Mouse (Mus musculus) midbrain, embryonic 13.5 days (tissue): ENCODE results near the gene Map4k5. TPM values are rescaled to one million over a fixed set of nuclear protein-coding genes. Genes with fewer than 3 reads are reported as not detected.

Experiments
- ATAC-seq: fragments of 200-750 bp; cut with Nextera tagmentation; 2 replicates; pipeline ENCODE4 v1.8.0; 2017; ENCODE audit warnings: mild to moderate bottlenecking, moderate TSS enrichment, moderate library complexity
- H3K27ac ChIP-seq: fragments of 300-500 bp; sonication (generic); 2 replicates; pipeline ENCODE4 v1.5.1; 2015; ENCODE audit warnings: inconsistent platforms, mild to moderate bottlenecking, moderate library complexity
- H3K27me3 ChIP-seq: fragments of 300-500 bp; sonication (generic); 2 replicates; pipeline ENCODE4 v1.6.1; 2015; ENCODE audit warnings: mild to moderate bottlenecking, inconsistent platforms
- H3K36me3 ChIP-seq: fragments of 300-500 bp; sonication (generic); 2 replicates; pipeline ENCODE4 v1.6.1; 2015; ENCODE audit warnings: mild to moderate bottlenecking, inconsistent platforms
- H3K4me1 ChIP-seq: fragments of 300-500 bp; sonication (generic); replicated peaks from 2 replicates; pipeline ENCODE4 v1.6.1; 2015; ENCODE audit warnings: inconsistent platforms
- H3K4me2 ChIP-seq: fragments of 300-500 bp; sonication (generic); replicated peaks from 2 replicates; pipeline ENCODE4 v1.6.1; 2015; ENCODE audit warnings: moderate library complexity, mild to moderate bottlenecking, inconsistent platforms
- H3K4me3 ChIP-seq: fragments of 300-500 bp; sonication (generic); replicated peaks from 2 replicates; pipeline ENCODE4 v1.5.1; 2015; ENCODE audit warnings: mild to moderate bottlenecking, inconsistent platforms
- H3K9ac ChIP-seq: fragments of 300-500 bp; sonication (generic); replicated peaks from 2 replicates; pipeline ENCODE4 v1.6.1; 2015; ENCODE audit warnings: mild to moderate bottlenecking, inconsistent platforms
- H3K9me3 ChIP-seq: fragments of 300-500 bp; sonication (generic); 2 replicates; pipeline ENCODE4 v1.6.1; 2016; ENCODE audit warnings: mild to moderate bottlenecking, inconsistent platforms
- WGBS: fragments of 180-500 bp; shearing (Covaris S2); methylation state at CpG from one replicate; pipeline ENCODE4 v1.1.7; 2015; 5-methylcytosine and 5-hydroxymethylcytosine counted together
- polyA plus RNA-seq: library from polyadenylated mRNA; unstranded; fragments of >200 nt; fragmentation: Nextera tagmentation; extraction: Ambion mirVana; gene quantifications from 2 replicates; pipeline ENCODE4 v1.2.1, GENCODE M21; 2015

The Map4k5 gene
- polyA plus RNA-seq, 1 experiment from 2014 or later: 27.6 TPM

DNA sequence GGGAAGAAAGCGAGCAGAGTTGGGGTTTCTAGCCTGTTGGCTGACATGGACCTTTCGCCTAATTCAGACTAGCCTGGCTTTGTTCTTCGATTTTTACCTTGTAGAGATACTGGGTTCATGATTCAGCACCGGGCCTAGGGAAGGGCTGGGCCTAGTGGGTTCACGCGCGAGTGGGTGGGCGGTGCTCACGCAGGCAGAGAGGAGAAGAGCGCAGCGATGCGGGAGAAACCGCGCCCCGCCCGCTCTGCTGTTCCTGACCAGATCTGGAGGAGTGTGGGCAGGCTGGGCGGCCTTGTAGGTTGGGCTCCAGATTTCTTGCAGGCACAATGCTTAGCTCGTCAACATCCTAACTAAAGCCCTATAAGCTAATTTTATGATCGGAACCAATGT, 15.5 kb upstream of the Map4k5 start:
- H3K9ac ChIP-seq: peak overlapping the region; percentile 89
- peak; percentile 89 for ATAC-seq
- no peaks in the 10 kb centered on the region for H3K36me3 ChIP-seq
- H3K4me3 ChIP-seq: peak overlapping the region; percentile 74
- peak overlapping the region; percentile 98 for H3K27ac ChIP-seq
- H3K9me3 ChIP-seq: no peaks in the 10 kb centered on the region
- peaks cover 25% of the 10 kb centered on the region for H3K4me1 ChIP-seq
- peak overlapping the region; percentile 64 for H3K4me2 ChIP-seq
- 15% methylated on average over 19 of the region's 19 CpGs for WGBS
- H3K27me3 ChIP-seq: no peaks in the 10 kb centered on the region

DNA sequence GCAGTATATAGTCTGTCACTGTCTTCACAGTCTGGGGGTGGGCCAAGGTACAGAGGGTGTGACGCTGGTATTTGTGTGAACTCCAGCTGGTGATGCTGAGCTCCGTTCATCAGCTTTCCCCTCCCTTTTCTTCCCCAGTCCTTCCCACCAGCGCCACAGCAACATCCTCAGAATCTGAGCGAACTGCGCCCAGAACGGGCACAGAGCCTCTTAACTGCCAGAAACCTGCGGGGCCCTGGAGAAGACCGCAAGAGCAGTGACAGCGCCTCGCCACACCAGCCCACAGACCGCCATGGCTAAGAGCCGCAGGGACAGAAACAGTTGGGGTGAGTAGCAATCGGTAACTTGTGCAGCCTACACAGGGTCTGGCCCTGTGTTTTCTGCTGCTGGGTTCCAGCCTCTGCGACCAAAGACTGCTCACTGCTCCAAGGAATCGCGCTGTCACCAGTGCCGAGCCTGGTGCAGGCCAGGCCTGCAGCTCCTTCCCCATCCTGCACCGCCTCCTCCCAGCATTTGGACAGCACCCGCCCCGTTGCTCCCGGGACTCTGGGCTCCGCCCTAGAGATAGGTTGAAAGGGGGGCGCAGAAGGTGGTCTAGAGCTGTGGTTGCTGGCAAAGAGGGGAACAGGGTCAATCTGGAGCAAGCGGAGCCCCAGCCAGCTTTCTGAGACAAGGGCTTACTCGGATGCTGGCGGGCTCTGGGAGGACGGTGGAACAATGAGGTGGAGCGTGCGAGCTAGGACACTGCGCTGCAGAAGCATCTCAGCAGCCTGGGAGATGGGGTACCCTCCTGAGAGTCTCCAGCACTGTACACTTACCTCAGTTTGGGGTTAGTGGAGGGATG, 14.9 kb upstream of the Map4k5 start:
- peak; percentile 93 for ATAC-seq
- WGBS: under 1% methylated on average over 30 of the region's 30 CpGs
- Histone ChIP-seq H3K27ac (peak overlapping the region; percentile 98), H3K4me1 (peaks cover 25% of the 10 kb centered on the region), H3K4me3 (peak overlapping the region; percentile 74), H3K9ac (peak overlapping the region; percentile 89), H3K4me2 (peak overlapping the region; percentile 64), H3K27me3 (no peaks in the 10 kb centered on the region), H3K9me3 (no peaks in the 10 kb centered on the region), H3K36me3 (no peaks in the 10 kb centered on the region)

DNA sequence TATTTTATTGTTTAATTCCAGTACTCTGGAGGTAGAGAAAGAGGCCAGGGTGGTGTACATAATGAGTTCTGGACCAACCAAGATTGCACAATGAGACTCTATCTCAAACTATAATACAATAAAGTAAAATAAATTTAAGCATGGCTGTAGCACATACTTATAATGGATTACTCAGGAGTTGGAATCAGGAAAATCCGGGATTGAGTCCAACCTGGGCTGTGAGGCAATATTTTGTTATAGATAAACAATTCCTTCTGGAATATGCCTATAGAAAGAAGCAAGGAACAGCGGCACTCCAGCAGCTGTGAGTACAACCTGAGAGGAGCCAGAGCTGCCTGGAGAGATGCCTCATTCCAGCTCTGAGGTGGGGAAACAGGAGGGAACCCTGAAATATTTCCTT, 12.0 kb upstream of the Map4k5 start:
- Histone ChIP-seq H3K4me2 (no peak overlapping the region), H3K27ac (no peak overlapping the region), H3K4me3 (no peak overlapping the region), H3K9ac (no peak overlapping the region), H3K27me3 (no peaks in the 10 kb centered on the region), H3K36me3 (no peaks in the 10 kb centered on the region), H3K9me3 (no peaks in the 10 kb centered on the region), H3K4me1 (peaks cover 20% of the 10 kb centered on the region)
- WGBS: 81% methylated on average over 2 of the region's 2 CpGs
- ATAC-seq: no peak

DNA sequence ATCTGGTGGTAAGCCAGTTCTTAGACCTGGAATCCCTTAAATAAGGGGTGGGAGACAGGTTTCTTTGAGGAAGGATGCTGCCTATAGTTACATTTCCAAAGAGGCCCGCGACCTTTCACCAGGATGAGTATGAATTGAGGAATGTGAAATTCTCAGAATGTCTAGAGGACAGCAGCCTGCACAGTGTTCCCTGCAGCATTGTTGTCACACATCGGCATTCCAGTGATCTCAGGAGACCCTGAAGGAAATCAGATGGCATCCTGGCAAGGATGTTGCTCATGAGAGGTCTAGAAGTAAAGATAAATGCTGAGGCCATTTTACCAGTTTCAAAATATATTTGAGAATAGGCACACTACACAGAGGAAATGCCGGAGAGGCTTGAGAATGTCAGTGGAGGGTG, 5.1 kb upstream of the Map4k5 start:
- Histone ChIP-seq H3K27me3 (no peaks in the 10 kb centered on the region), H3K9ac (no peak overlapping the region), H3K4me3 (no peak overlapping the region), H3K27ac (no peak overlapping the region), H3K9me3 (no peaks in the 10 kb centered on the region), H3K4me1 (0 out of 2 replicates have a peak, but pooled peaks cover 4% of the 10 kb centered on the region), H3K4me2 (no peak overlapping the region), H3K36me3 (no peaks in the 10 kb centered on the region)
- WGBS: 90% methylated on average over 4 of the region's 4 CpGs
- ATAC-seq: no peak

DNA sequence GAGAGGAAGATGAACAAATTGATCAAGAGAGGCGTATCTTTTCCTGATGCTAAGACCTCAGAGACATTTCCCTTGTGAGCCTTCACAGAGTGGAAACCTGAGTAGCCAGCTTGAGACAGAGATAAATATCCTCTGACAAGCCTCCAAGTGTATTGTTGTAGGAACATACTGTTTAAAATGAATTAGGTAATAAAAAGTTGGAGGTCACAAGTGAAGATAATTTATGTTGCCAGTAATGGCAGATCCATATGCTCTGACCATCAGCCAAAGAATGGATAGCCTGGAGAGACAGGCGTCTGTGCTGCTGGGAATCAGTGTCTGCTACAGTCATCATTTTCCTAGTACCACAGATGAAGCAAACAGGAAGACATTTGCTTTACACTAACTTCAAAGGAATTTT, 2.0 kb upstream of the Map4k5 start:
- no peak for ATAC-seq
- no peak overlapping the region for H3K4me3 ChIP-seq
- no peaks in the 10 kb centered on the region for H3K27me3 ChIP-seq
- no peak overlapping the region for H3K4me2 ChIP-seq
- H3K36me3 ChIP-seq: no peaks in the 10 kb centered on the region
- H3K4me1 ChIP-seq: peaks cover 23% of the 10 kb centered on the region
- H3K9me3 ChIP-seq: no peaks in the 10 kb centered on the region
- H3K9ac ChIP-seq: no peak overlapping the region
- no peak overlapping the region for H3K27ac ChIP-seq
- 60% methylated on average over 2 of the region's 2 CpGs for whole genome bisulfite sequencing

DNA sequence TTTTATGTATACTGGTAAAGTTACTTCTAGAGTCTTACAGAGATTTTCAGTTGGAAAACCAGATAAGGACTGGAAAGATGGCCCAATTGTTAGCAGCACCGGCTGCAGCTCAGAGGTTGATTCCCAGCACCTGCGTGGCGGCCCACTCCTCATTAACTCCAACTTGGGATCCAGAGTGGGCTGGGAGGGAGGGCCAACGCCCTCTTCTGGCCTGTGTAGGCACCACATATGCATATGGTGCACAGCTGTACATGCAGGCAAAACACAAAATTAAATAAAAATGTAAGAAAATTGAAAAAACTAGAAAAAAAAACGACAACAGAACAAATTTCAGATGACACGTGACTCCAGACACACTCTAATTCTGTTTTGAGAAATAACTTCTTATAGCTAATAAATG, 927 bp upstream of the Map4k5 start:
- Histone ChIP-seq H3K4me1 (peaks cover 31% of the 10 kb centered on the region), H3K27ac (no peak overlapping the region), H3K4me2 (no peak overlapping the region)

DNA sequence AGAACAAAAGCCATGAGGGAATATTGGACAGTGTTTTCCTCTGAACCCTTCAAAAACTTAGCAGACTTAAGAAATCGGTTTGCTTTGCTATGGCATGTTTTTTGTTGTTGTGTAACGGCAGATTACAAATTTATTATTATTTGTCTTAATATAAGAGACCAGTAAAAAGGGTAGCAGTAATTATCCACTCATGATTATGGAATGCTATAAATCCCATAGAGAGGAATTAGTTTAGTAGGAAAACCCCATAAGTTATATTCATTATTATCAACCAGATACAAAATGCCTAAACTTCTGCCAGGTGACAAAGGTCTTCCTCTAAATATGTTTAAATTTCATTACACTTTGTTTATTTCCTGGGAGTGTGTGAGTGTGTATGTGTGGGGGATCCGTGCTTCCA, 1.3 kb downstream of the Map4k5 start:
- peak overlapping the region; percentile 75 for H3K4me2 ChIP-seq
- H3K9ac ChIP-seq: peak overlapping the region; percentile 96
- no peaks in the 10 kb centered on the region for H3K9me3 ChIP-seq
- no peaks in the 10 kb centered on the region for H3K36me3 ChIP-seq
- no peaks in the 10 kb centered on the region for H3K27me3 ChIP-seq
- 47% methylated on average over 3 of the region's 3 CpGs for WGBS
- peaks cover 40% of the 10 kb centered on the region for H3K4me1 ChIP-seq
- H3K27ac ChIP-seq: 0 out of 2 replicates have a peak overlapping the region, but pooled peaks have one; percentile 96
- peak overlapping the region; percentile 92 for H3K4me3 ChIP-seq
- ATAC-seq: no peak

More for the DNA sequence above, 927 bp upstream of the Map4k5 start:
- Histone ChIP-seq H3K9ac (no peak overlapping the region), H3K4me3 (no peak overlapping the region), H3K36me3 (no peaks in the 10 kb centered on the region), H3K27me3 (no peaks in the 10 kb centered on the region), H3K9me3 (no peaks in the 10 kb centered on the region)
- WGBS: 66% methylated on average over 6 of the region's 6 CpGs
- no peak for ATAC-seq

DNA sequence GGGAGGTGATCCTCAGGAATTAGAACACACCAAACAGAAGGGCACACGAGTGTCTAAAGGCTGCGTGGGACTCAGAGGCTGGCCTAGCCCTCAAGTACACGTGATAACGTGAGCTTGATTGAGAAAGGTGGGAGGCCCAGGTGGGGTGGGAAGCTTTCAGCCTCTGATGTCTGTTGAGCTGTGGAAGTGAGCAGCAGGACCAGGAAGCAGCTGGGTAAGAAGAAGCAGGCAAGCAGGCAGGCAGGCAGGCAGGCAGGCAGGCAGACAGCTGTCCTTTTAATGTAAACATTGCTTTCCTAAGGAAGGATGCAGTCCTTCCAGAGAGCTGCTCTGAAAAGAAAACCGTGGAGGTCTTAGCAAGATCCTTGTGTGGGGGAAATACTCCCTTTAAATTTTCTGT, 2.5 kb downstream of the Map4k5 start:
- Histone ChIP-seq H3K27ac (no peak overlapping the region), H3K9me3 (no peaks in the 10 kb centered on the region), H3K4me2 (peak overlapping the region; percentile 75), H3K4me3 (peak overlapping the region; percentile 92), H3K27me3 (no peaks in the 10 kb centered on the region), H3K36me3 (peaks cover 2% of the 10 kb centered on the region; the same call in 1 of the 2 replicates), H3K4me1 (peaks cover 40% of the 10 kb centered on the region), H3K9ac (peak overlapping the region; percentile 49; the same call in 1 of the 2 replicates)
- WGBS: 21% methylated on average over 5 of the region's 5 CpGs
- no peak for ATAC-seq

DNA sequence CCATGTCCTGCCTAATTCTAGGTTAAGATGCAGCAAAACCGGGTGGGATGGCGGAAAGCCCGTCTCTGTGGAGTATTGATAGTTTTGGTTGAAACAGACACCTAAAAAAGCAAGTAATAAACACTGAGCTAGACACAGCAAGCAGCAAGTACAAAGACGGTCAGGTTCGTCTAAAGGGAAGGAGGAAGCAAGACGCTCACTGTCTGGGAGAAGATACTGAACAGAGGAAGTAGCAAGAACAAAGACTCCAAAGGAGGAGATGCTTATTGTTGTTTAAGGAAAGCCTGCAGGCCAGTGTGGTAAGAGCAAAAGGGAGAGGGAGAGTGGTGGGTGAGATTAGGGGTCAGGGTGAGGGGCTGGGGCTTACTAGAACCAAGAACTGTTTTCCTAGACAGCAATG, 2.9 kb downstream of the Map4k5 start:
- H3K36me3 ChIP-seq: peaks cover 2% of the 10 kb centered on the region; the same call in 1 of the 2 replicates
- H3K4me3 ChIP-seq: peak overlapping the region; percentile 92
- ATAC-seq: no peak
- peak overlapping the region; percentile 75 for H3K4me2 ChIP-seq
- peaks cover 40% of the 10 kb centered on the region for H3K4me1 ChIP-seq
- H3K9me3 ChIP-seq: no peaks in the 10 kb centered on the region
- H3K27me3 ChIP-seq: no peaks in the 10 kb centered on the region
- no peak overlapping the region; the same call in 1 of the 2 replicates for H3K27ac ChIP-seq
- 26% methylated on average over 6 of the region's 6 CpGs for WGBS
- H3K9ac ChIP-seq: peak overlapping the region; percentile 25; the same call in 1 of the 2 replicates

DNA sequence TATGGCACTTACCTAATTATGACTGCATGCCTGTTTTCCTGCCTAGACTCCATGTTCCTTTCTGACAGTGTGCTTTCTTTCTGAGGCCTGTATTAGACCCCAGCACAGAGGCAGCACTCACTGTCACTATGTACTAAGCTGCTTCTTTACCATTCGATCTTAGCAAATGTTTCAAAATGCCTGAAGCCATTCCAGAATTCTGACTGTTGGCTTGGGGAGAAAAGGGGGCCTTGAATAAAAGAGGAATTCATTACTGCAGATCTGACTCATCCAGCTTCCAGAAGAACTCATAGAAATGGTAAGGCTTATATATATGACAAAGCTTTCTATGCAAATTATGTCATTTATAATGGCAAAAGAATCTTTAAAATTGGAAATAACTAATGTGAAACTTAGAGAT, 4.7 kb downstream of the Map4k5 start:
- WGBS: 81% methylated on average over 1 of the region's 1 CpGs
- no peak overlapping the region for H3K9ac ChIP-seq

DNA sequence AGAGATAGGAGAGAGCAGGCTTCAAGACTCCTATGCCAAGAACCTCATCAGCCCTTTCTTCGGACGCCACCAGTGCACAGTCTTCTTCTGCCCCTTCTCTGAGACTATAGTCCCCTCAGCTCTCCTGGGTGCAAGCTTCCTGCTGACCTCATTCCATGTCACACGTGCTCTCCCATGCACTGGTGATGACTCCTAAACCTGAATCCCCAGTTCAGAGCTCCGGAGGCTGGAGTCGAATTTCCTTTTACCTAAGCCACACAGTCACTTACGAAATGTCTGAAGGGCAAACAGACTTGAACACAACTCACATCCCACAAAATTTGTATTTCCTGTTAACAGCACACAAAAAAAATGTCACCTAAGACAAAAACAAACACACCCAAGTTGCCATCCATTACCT, 5.2 kb downstream of the Map4k5 start:
- H3K36me3 ChIP-seq: peaks cover 2% of the 10 kb centered on the region; the same call in 1 of the 2 replicates
- H3K4me1 ChIP-seq: peaks cover 36% of the 10 kb centered on the region
- no peaks in the 10 kb centered on the region for H3K27me3 ChIP-seq
- WGBS: 87% methylated on average over 6 of the region's 6 CpGs
- no peak for ATAC-seq
- no peak overlapping the region for H3K9ac ChIP-seq
- H3K4me3 ChIP-seq: no peak overlapping the region
- H3K9me3 ChIP-seq: no peaks in the 10 kb centered on the region
- H3K27ac ChIP-seq: no peak overlapping the region
- no peak overlapping the region for H3K4me2 ChIP-seq

More for the DNA sequence above, 4.7 kb downstream of the Map4k5 start:
- Histone ChIP-seq H3K4me3 (no peak overlapping the region), H3K27ac (no peak overlapping the region), H3K36me3 (peaks cover 2% of the 10 kb centered on the region; the same call in 1 of the 2 replicates), H3K27me3 (no peaks in the 10 kb centered on the region), H3K4me1 (peaks cover 37% of the 10 kb centered on the region), H3K4me2 (no peak overlapping the region), H3K9me3 (no peaks in the 10 kb centered on the region)
- ATAC-seq: no peak

DNA sequence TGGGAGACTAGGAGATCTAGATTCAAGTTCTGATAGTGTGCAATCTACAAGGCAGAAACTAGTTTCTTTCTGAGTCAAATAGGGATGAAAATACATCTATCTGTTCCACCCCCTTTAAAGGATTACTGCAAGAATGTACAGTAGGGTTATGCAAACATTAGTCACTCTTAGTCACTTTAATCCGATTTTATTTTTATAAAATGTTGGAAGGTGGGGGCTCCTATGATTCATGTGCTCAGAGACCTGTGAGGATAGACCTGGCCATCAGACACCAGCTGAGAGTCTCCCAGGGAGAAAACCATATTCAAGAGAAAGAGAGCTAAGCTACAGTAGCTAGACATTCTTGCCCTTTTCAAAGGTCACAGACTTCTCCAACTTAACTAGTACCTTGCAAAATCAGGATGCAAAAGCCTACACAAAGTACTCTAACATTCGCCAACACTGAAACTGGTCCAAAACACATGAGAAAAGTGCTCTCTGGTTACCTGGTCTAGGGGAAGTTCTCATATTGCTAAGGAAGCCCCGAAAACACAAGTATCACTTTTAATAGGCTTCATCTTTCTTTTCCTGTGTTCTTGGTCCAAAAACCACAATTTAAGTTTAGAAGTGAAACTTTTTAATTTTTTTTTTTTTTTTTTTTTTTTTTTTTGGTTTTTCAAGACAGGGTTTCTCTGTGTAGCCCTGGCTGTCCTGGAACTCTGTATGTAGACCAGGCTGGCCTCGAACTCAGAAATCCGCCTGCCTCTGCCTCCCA, 7.7 kb downstream of the Map4k5 start:
- H3K27me3 ChIP-seq: no peaks in the 10 kb centered on the region
- peaks cover 30% of the 10 kb centered on the region for H3K4me1 ChIP-seq
- H3K27ac ChIP-seq: no peak overlapping the region
- ATAC-seq: no peak
- no peaks in the 10 kb centered on the region for H3K9me3 ChIP-seq
- no peak overlapping the region for H3K4me2 ChIP-seq
- H3K9ac ChIP-seq: no peak overlapping the region
- H3K4me3 ChIP-seq: no peak overlapping the region
- WGBS: 94% methylated on average over 5 of the region's 5 CpGs
- peaks cover 2% of the 10 kb centered on the region; the same call in 1 of the 2 replicates for H3K36me3 ChIP-seq
